Mouse (Mus musculus) hindbrain, embryonic 11.5 days (tissue): ENCODE data around the gene Gpr176. TPM values are rescaled to one million over a fixed set of nuclear protein-coding genes. Genes with fewer than 3 reads are reported as not detected.

Experiments
- ATAC-seq: fragments of 200-750 bp; cut with Nextera tagmentation; 2 replicates; pipeline ENCODE4 v1.8.0; 2017; ENCODE audit warnings: mild to moderate bottlenecking, moderate TSS enrichment, moderate library complexity; ENCODE audit not compliant: low FRiP score
- DNase-seq: peaks from one replicate; pipeline ENCODE4 v3.0.0-alpha.2; 2015; ENCODE audit warnings: low spot score
- H3K27ac ChIP-seq: fragments of 300-500 bp; sonication (generic); 2 replicates; pipeline ENCODE4 v1.5.1; 2014; ENCODE audit warnings: mild to moderate bottlenecking, low read depth, low read length
- H3K27me3 ChIP-seq: fragments of 300-500 bp; sonication (generic); 2 replicates; pipeline ENCODE4 v1.6.1; 2014; ENCODE audit warnings: mild to moderate bottlenecking, low read length, moderate library complexity, mixed read lengths; ENCODE audit not compliant: control insufficient read depth, insufficient read depth
- H3K36me3 ChIP-seq: fragments of 300-500 bp; sonication (generic); 2 replicates; pipeline ENCODE4 v1.6.1; 2014; ENCODE audit warnings: mild to moderate bottlenecking, low read length, moderate library complexity, mixed read lengths; ENCODE audit not compliant: control insufficient read depth, insufficient read depth
- H3K4me1 ChIP-seq: fragments of 300-500 bp; sonication (generic); replicated peaks from 2 replicates; pipeline ENCODE4 v1.6.1; 2014; ENCODE audit warnings: low read length, mixed read lengths; ENCODE audit not compliant: control insufficient read depth, insufficient read depth
- H3K4me2 ChIP-seq: fragments of 300-500 bp; sonication (generic); replicated peaks from 2 replicates; pipeline ENCODE4 v1.6.1; 2014; ENCODE audit warnings: mild to moderate bottlenecking, low read depth, low read length
- H3K4me3 ChIP-seq: fragments of 300-500 bp; sonication (generic); 2 replicates; pipeline ENCODE4 v1.5.1; 2014; ENCODE audit warnings: low read depth, low read length
- H3K9ac ChIP-seq: fragments of 300-500 bp; sonication (generic); 2 replicates; pipeline ENCODE4 v1.6.1; 2014; ENCODE audit warnings: low read depth, low read length
- H3K9me3 ChIP-seq: fragments of 300-500 bp; sonication (generic); 2 replicates; pipeline ENCODE4 v1.6.1; 2016; ENCODE audit warnings: low read length; ENCODE audit not compliant: control insufficient read depth
- WGBS: fragments of 180-500 bp; shearing (Covaris S2); extraction: QIAGEN DNeasy Blood & Tissue Kit; methylation state at CpG from one replicate; pipeline ENCODE4 v1.1.7; 2014; 5-methylcytosine and 5-hydroxymethylcytosine counted together
- polyA plus RNA-seq: library from polyadenylated mRNA; unstranded; fragments of >200 nt; fragmentation: Nextera tagmentation; extraction: Ambion mirVana; gene quantifications from 2 replicates; pipeline ENCODE4 v1.2.1, GENCODE M21; 2014

Gpr176 gene
- polyA plus RNA-seq, 1 experiment from 2014 or later: 0.59 TPM

DNA sequence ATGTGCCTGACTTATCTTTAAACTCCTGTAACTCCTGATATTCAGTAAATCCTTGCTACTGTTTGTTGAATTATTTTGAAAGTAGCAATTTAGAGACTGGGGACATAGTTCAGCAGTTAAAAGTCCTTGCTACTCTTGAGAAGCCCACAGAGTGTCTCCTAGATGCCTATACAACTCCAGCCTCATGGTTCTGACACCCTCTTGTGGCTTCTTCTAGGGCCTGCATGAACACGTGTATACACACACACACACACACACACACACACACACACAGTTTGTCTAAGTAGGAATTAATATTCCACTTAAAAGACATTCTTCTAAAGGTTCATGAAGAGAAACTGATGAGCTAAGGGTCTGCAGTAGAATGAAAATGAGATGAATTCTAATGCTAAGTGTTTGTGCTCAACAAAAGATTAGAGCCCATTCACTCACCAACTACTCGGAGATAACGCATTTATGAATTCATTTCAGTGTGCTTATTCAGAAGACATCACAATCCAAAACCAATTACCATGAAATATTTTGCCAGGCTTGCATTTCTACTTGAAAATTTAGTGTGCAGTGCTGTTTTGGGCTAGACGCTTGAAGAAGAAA lies 144.6 kb downstream of the Gpr176 start:
- H3K27me3 ChIP-seq: no peaks in the 10 kb centered on the region
- H3K4me1 ChIP-seq: no peaks in the 10 kb centered on the region
- no peak overlapping the region for H3K27ac ChIP-seq
- H3K9ac ChIP-seq: no peak overlapping the region
- no peak overlapping the region for H3K4me3 ChIP-seq
- ATAC-seq (no peak), DNase-seq (no peak)
- H3K9me3 ChIP-seq: no peaks in the 10 kb centered on the region
- WGBS: 80% methylated on average over 4 of the region's 4 CpGs
- no peaks in the 10 kb centered on the region for H3K36me3 ChIP-seq
- H3K4me2 ChIP-seq: no peak overlapping the region

Other genes starting within 250 kb of the Gpr176 start
- gene Fsip1, start 116.5 kb downstream of the Gpr176 start, polyA plus RNA-seq: 3.5 and 4.6 TPM in 2 replicates
- 11.0 and 11.7 TPM in 2 replicates for gene Eif2ak4, start 15.2 kb upstream of the Gpr176 start, polyA plus RNA-seq
- gene Srp14, start 106.3 kb upstream of the Gpr176 start, polyA plus RNA-seq: 304 and 306 TPM in 2 replicates
- gene Bmf, start 176.3 kb upstream of the Gpr176 start, polyA plus RNA-seq: 2.5 and 4.9 TPM in 2 replicates
- 80.6 and 100.0 TPM in 2 replicates for gene Bub1b, start 224.8 kb upstream of the Gpr176 start, polyA plus RNA-seq